Mouse (Mus musculus): ENCODE data around the gene Tsc22d4.

- TF ChIP-seq POLR2A (IDR thresholded peaks at IDR 0.05; ENCODE audit: low read depth, low read length) (no peak), CTCF (IDR thresholded peaks at IDR 0.05; ENCODE audit: extremely low read depth, insufficient read depth, insufficient read length, insufficient replicate concordance) (no peak)
Measured at GRCm38 (mm10) chr5:137779053-137779933, 33.8 kb downstream of the Tsc22d4 start.

Measured in spleen, adult 2 months (tissue).